Mouse (Mus musculus): ENCODE results near the gene Sec16a.
A peak's percentile ranks its signal among the peaks of the same experiment; 100 is the strongest.

The Sec16a gene

GRCm38 (mm10) chr2:26444946-26445665 is at the start of gene Sec16a:
Gene Sec16a, minus strand, starts transcription at chr2:26445216.
- peak; percentile 97 to 100 for DNase-seq (ENCODE audit: low spot score in 2 of 2)

DNA sequence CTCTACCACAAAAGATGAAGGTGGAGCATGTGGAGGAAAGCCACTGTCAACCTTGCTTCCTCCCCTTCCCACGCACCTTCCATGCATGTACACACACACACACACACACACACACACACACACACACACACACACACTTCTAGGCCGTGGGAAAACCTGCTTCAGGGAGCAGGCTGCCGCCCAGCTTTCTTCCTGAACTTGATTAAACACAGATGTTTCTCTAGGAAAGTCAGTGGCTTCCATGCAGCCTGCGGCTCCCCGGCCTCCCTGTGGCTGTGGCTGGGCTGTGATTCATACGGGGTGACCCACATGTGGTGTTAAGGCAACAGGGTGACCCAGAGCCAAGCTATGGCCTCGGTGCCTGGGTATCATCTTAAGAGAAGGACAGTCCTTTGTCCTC is 49.4 kb upstream of the Sec16a start:
- no peak for DNase-seq (ENCODE audit: low spot score in 2 of 2)

DNA sequence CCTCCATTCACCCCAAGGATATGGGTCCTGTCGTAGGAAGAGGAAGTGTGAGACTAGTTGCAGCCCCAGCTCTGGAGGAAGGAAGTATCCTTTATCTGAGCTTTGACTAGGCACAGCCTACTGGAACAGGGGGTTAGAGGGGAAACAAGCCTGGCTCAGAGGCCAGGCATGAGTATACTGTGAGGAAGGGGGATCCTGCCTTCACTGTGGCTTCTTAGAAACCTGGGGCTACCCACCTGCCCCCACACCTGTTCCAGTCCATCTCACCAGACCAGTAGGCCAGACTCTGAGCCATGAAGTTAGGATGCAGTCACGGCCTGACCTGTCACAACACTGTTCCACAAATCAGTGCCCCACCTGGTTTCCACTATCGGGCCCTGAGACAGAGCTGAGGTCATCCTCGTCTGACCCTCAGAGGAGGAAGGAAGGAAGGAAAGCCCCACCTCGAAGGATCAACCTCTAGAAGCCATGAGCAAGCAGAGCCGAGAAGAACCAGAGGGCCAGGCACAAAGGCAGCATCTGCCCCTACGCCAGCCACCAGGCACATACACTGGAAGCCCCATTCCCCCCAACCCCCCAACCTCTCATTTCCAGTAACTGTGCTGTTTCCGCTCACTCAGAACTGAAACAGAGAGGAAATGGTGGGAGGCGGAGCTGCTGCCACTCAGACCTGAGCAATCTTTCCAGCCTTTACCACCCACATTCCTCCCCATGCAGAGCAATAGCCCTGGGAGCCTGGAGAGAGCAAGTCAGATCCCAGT is 48.2 kb upstream of the Sec16a start:
- no peak for DNase-seq (ENCODE audit: low spot score in 2 of 2)

DNA sequence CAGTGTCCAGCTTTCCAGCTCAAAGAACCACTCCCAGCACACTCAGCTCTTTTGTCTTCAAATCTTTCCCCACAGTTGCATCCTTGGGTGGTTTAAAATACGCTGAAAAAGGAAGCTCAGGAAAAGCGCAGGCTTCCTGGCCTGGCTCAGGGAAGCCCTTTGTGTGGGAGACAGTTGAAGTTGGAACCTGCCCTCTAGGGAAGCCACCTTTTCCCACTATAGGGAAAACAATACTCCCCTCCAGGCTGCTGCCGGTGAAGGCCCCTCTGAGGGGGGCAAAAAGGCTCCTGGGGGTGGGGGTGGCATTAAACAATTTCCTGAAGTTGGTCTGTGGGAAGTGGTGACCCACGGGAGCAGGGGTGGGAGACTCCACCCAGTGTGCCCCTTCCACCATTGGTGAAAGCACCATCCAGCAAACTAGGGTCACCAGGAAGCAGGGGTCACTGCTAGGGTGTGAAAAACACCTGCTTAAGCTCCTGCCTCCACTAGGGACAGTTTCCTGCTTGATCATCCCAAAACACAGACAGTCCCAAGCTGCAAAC is 45.8 kb upstream of the Sec16a start:
- DNase-seq (ENCODE audit: low spot score in 2 of 2) = no peak

DNA sequence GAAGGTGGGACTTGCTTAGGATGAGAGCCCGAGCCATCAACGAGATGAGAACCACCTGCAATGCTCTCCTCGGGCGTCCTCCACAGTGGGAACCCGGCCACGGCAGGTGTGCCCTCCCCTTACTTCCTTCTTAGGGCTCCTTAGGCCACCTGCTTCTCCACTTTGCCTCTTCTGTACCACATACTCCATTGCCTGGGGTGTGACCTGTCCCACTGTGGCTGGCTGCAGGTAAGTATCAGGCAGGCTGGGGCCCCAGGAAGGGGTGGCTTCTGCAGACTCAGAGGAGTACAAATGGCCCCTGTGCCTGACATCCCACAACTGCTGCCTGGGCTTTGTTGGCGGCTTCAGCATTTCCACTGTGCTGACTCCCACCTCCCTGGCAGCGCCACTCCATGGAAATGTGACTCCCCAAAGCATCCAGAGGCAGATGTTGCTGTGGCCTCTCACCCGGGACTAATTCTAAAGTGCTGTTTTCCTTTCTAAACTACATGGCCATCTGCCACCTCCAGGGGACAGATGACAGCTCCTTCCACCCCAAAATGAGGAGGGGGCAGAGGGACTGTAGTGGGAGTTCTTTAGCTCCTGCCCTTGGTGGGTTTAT is 43.6 kb upstream of the Sec16a start:
- no peak for DNase-seq (ENCODE audit: low spot score in 2 of 2)

GRCm38 (mm10) chr2:26487322-26488021 is 42.5 kb upstream of the Sec16a start:
- DNase-seq (ENCODE audit: low spot score in 2 of 2) = peak in 1 of 2 experiments; percentile 70

- DNase-seq (ENCODE audit: low spot score in 2 of 2) = no peak
Measured at GRCm38 (mm10) chr2:26486835-26487321, 41.9 kb upstream of the Sec16a start.

GRCm38 (mm10) chr2:26486264-26486810 is 41.3 kb upstream of the Sec16a start:
- no peak for DNase-seq (ENCODE audit: low spot score in 2 of 2)

- no peak for DNase-seq (ENCODE audit: low spot score in 2 of 2)
Measured at GRCm38 (mm10) chr2:26485710-26486109, 40.7 kb upstream of the Sec16a start.

- DNase-seq (ENCODE audit: low spot score in 2 of 2) = no peak
Measured at GRCm38 (mm10) chr2:26485278-26485677, 40.3 kb upstream of the Sec16a start.

DNA sequence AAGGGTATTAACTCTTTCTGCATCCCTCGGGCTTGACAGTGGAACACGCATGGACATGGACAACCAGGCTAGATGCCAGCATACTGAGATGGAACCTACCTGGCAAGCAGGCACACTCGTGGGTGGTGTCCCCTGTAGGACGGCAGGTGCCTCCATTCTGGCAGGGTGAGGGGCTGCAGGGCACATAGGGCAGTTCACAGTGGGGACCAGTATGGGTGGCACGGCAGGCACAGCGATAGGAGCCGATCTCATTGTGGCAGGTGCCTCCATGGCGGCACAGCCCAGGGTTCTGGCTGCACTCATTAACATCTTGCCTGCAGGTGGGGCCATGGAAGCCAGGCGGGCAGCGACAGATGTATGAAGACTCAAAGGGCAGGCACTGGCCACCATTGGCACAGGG is 39.2 kb upstream of the Sec16a start:
- DNase-seq (ENCODE audit: low spot score in 2 of 2) = no peak

GRCm38 (mm10) chr2:26483230-26483869 is 38.3 kb upstream of the Sec16a start:
- no peak for DNase-seq (ENCODE audit: low spot score in 2 of 2)

DNA sequence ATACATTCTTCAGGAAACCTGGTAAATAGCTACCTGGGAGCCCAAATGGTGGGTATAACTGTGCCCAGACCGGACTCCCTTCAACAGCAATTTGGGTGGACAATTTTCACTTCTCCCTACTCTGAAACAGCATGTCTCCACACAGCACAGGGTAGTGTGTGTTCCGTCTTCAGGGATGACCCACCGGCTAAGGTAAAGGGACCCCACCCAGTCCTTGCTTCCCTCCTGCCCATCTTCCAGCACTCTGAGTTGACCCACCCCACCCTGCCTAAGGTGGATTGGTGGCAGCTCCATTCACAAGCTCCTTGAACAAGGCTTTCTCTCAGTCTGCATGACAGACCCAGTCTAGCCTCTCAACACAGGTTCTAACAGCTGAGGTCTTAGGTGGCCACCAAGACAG is 37.8 kb upstream of the Sec16a start:
- no peak for DNase-seq (ENCODE audit: low spot score in 2 of 2)

DNA sequence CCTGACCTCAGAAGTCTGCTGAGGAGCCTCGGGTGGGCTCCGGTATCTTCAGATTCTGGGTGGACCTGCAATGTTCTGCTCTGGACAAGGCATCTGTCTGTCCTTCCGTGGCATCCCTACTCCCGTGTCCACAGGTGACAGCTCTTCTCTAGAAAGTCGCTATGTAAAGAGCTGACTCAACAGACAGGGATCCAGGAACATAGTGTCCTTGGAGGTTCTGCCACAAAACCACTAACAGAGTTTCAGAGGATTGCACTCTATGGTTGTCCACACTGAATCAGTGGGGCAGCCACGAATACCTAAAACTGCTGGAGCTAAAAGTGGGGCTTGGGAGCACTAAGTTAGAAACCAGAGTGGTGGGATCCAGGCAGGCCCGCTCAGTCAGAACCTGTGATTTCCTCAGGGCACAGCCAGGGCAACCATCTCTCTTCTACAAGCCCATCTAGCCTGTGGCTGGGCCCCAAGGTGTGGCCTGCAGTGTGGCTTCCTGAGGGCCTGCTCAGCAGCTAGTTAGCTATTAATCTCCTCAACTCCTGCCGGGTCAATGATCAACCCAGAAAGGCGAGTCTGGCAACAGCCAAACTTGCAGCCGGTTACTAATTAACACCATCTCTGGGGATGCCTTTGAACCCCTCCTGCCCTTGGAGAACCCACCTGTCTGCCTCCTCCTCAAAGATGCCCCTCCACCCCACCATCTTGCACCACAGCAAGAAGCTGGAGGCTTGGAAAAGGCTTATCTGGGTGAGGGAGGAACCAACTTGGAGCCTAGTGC is 36.9 kb upstream of the Sec16a start:
- DNase-seq (ENCODE audit: low spot score in 2 of 2) = no peak

DNA sequence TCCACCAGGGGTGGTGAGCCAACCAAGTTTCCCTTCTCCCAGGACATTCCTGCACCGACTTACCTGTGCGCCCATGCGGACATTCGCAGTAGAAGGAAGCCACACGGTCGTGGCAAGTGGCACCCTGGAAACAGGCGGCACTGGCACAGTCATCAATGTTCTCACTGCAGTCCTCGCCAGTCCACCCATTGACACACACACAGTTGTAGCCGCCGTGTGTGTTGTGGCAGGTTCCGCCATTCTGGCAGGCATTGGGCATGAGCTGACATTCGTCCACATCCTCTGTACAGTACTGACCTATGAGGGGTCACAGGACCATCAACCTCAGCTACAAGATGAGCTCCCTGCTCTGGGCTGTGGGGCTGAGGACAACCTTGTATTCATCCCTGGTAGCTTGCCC is 35.9 kb upstream of the Sec16a start:
- DNase-seq (ENCODE audit: low spot score in 2 of 2) = no peak

- no peak for DNase-seq (ENCODE audit: low spot score in 2 of 2)
Measured at GRCm38 (mm10) chr2:26478685-26479205, 33.7 kb upstream of the Sec16a start.

DNA sequence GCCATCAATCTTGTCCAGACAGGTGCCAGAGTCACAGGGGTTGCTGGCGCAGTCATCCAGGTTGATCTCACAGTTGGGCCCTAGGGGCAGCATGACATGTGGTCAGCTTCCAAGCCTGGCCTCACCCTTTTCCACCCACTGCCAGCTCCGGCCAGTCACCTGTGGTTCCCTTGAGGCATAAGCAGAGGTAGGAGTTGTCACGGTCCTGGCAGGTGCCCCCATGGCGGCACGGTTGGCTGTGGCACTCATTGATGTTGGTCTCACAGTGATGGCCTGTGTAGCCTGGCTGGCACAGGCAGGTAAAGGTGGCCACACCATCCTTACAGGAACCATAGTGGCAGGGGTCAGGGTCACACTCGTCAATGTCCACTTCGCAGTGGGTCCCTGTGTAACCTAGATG is 32.9 kb upstream of the Sec16a start:
- no peak for DNase-seq (ENCODE audit: low spot score in 2 of 2)

GRCm38 (mm10) chr2:26475505-26476430 is 30.8 kb upstream of the Sec16a start:
- DNase-seq (ENCODE audit: low spot score in 2 of 2) = no peak

Data from cerebellum, postnatal 4 days (tissue).